Mouse (Mus musculus) forelimb bud, embryonic 11.5 days (tissue): ENCODE measurements around the gene Rbfox1.

Source experiments
- DNase-seq: peaks from one replicate; pipeline ENCODE4 v3.0.0-alpha.2; 2012; ENCODE audit warnings: low read depth, low spot score

The Rbfox1 gene

DNA sequence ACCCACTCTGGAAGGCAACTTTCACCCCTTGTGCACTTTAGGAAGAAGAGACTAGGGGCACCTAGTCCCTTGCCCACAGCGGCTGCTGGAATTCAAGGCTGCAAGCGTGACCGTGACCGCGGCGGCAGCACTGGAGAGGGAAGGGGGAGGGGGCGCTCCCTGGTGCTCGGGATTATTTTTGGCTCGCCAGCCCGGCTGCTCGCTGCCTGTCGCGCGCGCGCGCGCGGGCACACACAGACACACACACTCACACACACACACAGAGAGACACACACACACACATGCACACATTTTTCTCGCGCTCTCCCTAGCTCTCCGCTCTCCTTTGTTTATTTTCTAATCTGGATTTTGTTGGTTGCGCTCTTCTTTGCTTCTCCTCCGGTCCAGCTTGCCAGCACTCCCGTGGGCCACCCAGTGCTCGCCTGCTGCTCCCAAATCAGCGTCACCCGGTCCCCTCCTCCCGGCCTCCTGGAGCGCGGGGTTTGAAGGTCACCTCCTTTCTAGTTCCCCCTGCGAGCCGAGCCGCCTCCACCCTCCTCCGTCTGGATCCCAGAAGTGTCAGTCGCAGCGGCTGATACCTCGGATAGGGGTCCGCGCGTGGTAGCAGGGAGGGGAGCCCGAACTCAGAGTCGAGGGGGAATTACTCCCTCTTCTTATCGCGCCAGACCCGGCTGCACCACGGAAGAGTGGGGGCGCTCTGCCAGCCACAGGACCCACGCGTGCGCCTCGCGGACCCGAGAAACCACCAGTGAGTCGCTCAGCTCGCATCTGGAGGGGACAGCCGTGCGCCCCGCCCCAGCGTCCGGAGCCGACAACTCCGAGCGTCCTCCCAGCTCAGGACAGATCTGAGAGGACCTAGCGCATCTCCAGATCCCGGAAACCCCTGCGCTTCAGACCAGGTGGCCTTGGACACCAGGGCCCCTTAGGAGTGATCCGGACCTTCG is at the start of gene Rbfox1:
Gene Rbfox1 (plus strand): TSS at position 610 of the 944 bp plus-strand sequence.
- DNase-seq: no peak

DNA sequence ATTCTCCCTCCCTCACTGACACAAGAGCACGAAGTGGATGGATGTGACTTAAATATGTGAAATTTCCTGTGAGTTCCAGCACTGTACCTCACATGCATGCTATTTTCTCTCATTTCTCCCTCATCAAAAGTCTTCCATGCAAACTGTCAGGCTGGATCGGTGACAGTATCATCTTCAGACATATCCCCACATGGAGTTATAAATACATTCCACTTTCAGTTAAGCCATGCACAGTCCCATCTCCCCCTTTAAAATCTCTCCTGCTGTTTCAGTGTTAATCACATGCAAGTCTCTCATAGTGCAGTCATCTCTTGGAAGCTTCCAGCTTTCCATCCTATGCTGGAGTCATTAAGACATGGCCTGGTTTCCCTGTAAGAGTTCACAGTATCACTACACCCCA is 48.4 kb upstream of the Rbfox1 start:
- DNase-seq: no peak

DNA sequence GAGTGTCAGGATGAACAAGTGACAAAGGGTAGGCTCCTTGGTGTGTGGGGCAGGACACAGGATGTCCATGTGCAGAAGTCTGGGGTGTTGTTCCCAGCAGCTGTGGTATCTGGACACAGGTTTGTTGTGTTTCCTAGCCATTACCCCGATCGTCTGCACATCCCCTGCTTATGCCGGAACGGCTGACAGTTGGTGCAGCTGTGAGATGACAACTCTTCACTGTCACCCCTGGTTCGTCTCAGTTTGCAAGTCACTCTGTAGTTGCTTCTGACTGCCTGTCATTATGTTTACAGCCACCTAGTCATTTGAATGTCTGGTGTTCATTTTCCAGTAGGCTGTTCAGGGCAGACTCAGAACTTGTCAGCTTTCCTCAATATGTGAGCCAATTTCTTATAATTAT is 44.0 kb upstream of the Rbfox1 start:
- DNase-seq: no peak

DNA sequence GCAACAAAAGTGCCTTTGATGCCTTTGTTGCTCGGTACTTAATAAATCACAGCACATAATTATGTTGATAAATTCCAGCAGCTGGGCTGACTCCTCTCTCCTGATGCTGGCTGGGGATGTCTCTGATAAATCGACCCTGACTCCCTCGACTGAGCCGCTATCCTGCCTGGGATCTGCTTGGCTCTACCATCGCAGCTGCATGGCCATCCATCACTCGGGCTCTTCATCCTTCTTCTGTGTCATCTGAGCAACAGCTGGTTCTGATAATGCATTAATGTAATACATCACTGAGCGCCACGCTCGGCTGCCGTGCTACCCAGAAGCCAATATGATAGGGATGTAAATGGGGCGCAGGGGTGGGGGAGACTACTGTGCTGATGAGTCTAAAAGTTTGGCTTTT is 39.5 kb upstream of the Rbfox1 start:
- peak; percentile 42 for DNase-seq

DNA sequence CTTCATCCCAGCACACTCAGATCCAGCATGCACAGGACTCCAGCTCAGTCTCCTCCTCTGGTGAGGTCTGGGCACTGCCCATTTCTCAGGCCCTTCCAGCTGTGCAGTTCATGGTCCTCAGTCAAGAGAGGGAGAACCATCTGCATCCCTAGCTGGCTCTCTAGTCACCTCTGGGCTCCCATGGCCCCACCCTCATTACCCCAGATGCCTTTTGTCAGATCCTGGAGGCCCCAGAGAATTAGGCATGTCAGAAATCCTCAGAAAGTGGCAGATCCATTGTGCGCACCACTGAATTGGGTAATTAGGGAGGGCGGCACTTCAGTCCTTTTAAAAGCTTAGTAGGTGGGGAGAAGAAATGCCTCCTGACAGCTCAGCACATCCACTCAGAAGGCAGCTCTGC is 32.1 kb upstream of the Rbfox1 start:
- DNase-seq: no peak

DNA sequence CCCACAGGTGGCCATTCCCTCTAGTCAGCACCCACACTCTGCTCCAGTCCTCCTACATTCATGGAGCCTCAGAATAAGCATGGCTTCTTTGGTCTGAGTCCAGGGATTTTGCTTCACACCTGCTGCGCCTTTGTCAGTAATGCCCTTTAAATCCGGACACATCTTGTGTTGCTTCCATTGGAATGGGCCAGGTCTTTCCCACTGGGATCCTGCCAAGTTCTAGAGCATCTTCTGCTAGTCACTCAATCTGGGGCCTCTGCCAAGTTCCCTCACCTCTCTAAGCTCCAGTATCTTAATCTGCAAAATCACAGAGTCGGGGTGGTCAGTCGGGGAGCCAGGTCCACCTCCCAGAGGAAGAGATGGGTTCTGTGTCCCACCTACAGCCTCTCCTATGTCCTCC is 20.8 kb upstream of the Rbfox1 start:
- DNase-seq: no peak

DNA sequence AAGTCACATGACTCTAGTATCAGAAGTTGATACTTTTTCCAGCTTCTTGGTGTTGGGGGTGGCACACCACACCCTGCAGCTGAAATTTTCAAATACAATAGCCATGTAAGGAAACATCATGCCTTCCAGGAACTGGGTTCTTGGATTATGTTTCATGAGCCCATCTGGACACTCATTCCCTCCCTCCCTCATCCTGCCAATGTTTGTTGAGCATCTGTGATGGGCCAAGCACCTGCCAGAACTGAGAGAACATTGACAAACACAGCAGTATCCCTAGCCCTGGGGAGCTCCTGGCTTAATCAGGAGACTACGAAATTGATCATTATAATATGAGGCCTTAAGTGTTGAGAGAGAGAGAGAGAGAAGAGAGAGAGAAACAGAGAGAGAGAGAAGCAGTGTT is 18.2 kb upstream of the Rbfox1 start:
- DNase-seq: no peak

DNA sequence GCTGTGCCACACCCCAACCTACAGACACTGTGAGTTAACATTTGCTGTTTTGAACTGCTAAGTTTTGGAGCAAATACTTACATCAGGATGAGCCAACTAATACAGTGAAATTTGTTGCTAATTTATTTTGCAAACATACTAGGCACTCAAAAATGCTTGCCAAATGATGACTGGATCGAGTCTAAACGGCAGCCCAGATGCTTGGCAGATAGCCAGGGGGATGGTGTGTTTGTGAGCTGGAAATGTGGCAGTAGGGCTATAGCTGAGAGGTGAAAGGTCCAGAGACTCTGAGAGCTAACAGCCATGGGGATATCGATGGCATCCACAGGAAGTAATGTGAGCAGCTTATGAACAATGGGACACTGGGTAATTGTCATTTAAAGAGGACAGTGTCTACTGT is 14.8 kb upstream of the Rbfox1 start:
- DNase-seq: no peak

DNA sequence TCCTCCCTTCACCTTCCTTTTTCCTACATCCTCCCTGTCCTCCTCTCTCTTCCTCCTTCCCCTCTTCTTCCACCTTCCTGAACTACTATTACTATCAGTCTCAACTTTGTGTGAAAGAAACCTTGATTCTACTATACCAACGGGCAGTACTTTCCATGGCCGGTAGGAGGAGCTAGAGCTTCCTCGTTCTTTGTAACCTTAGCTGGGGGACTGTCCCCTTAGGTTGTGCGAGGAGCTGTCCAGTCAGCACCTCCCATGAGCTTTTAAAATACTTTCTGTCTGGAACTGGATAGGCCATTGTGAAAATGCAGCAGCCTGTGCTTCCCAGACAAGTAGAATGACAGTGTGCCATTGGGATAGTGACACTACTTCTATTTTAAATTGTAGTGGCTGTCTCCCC is 3.3 kb upstream of the Rbfox1 start:
- peak; percentile 91 for DNase-seq

DNA sequence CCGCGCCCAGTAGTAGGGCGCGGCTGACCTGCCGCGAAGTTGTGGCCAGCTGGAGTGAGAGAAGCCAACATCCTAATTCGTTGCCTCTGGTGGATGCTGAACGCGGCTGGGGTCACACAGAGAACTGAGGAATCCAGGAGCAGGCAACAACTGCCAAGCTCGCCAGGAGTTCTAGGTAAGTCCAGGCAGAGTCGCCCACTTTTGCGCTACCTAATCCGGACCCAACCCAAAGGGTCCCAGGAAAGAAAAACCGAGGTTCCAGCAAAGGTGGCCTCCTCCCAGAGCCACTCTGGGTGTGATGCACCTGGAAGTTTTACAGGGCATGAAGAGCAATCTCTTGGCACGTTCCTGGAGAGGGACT is 515 bp downstream of the Rbfox1 start:
- DNase-seq: no peak

DNA sequence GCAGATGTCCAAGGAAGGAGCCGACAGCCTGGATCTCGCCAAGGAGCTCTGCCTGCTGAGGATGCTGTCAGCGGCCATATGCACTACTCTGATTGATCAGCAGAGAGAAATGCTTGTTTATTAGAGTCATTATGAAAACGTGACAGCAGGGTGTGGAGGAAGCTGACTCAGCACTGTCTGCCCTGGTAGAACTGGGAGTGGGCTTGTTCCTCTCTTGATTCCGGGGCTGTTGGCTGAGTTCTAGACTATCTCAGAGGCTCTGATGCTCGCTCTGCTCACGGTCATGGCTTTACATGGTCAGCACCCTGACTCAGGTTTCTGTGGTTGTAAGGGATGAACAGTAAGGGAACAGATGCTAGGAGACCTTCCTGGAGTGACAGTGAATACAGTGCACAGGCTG is 10.4 kb downstream of the Rbfox1 start:
- DNase-seq: no peak

DNA sequence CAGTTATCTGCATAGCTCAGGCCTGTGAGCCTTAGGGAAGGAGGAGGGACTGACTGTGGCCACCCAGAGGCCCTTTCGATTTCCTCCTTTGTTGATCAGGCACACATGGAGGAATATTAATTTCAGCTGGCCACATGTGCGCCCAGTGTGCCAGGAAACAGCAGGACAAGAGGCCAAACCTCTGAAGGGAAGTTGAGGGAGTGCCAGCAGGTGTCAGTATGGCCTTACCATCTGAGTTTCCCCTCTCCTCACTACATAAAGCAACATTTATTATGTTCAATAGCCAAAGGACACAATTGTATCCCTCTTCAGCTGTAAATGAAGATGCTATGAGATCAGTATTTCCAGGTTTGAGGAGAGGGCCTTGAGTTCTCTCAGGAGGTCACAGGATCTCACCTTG is 13.2 kb downstream of the Rbfox1 start:
- peak; percentile 35 for DNase-seq

DNA sequence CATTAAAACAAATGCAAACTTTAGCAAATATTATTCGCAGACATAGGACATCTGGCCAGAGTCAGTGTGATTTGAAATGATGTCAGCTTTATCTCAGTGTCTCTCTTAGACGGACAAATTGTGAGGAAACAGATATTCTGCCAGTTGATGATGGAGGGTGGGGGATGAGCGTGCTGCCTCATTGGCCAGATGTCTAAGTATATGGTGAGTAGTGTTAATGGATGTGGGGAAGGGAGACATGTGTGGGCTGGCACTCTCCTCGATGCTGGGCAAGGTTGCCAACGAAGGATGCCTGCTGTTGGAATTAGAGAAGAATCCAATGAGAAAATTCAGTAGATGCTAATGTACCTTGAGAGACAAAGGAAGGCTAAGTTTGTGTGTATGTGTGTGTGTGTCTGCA is 25.6 kb downstream of the Rbfox1 start:
- DNase-seq: no peak

DNA sequence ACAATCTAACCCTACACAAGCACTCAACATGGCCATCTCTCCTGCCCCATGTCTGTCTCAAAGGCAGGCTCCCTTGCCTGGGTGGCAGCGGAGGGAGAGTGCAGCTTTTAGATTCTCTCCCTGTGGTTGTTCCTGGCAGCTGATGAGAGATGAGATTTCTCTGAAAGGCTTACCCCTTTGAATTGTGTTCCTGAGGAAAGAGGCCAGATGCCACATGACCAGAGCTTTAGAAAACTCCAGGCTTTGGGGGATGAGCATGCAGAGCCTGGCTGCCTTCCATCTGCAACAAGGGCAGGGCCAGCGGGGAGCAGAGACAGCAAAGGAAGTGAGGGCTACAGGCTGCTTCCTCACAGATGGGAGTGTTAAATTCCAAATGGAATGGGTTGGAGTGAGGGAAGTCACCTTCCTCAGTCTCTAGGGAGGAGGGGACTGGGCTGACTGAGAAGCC is 26.7 kb downstream of the Rbfox1 start:
- DNase-seq: no peak

DNA sequence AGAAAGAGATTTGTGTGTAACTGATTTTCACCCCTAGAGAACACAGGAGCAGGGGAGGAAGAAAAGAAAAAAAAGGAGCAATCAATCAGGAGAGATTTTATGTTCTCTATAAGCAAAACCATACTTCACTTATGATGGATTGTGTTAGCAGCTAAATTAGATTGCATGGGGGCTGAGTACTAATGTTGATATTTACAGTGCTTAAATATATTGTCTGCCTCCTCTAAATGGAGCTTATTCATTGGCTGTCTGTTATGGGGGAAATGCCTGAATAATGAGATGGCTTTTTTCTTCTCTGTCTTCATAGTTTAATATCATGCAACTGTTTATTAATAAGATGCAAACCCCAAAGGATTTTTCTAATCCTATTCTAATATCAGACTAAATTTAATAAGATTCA is 32.8 kb downstream of the Rbfox1 start:
- DNase-seq: no peak

DNA sequence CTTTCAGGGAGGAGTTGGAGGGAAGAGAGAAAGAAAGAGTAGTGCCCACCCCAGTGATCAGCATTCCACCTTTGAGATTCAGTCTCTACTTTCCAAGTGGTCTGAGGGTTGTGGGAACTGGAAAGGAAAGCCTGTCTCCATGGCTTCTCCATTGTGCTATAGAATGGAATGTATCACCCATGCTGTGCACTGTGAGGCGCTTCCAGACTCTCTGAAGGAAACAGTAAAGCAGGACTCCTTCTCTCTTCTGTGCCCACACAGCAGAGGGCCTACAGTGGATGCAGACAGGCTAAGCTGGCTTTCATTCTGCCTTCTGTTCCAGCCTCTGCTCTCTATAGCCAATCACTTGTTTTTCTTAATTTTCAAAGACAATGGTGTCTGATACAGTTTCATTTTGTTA is 41.8 kb downstream of the Rbfox1 start:
- no peak for DNase-seq

DNA sequence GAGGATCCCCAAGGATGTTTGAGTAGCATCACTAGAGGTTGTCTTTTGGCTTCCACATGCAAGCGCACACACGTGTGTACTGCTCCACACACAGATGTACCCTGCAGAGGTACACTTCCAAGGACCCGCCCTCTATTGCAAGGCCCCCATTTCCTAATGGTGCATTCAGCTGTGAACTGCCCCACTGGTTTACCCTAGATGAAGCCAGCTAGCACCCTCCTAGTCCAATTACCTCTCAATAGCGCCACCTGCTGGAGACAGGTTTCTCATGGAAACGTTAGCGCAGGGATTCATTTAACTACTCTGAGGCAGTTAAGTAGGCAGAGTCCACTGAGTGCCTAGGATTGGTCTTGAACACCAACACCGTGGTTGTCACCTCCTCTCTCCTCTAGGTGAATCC is 46.5 kb downstream of the Rbfox1 start:
- DNase-seq: peak; percentile 77

DNA sequence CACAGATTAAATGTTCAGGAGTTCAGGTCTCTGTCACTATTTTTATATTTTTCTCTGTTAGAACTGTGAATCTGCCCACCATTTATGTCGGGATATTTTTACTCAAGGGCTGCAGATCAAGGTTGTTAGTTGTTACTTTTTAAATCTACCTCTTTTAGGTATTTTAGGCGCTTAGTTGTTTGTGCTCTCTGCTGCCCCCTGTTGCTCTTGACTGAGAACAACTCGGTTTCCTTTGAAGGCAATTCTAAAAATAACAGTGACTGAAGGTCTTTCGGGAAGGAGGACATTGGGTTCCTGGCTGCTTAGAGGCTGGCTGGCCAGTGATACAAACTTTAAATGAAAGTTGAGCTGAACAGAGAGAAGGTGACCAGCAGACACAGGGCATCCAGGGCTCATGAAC is 54.9 kb downstream of the Rbfox1 start:
- no peak for DNase-seq

DNA sequence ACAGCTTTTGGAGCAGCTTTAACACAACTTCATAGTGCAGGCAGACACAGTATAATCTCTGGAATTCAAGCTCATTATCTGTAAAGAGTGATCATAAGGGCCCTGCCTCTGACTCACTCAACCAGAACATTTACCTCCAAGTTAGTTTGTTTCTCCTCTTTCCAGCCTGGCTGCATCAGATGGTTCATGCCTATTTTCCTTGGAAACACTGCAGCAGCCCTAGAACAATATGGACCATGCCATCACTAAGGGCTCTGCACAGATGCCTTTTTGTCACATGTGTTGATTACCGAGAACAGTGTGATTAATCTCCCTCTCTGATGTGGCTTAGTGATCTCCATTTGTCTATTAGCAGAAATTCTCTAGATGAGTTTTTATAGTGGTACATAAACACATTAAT is 60.5 kb downstream of the Rbfox1 start:
- no peak for DNase-seq

DNA sequence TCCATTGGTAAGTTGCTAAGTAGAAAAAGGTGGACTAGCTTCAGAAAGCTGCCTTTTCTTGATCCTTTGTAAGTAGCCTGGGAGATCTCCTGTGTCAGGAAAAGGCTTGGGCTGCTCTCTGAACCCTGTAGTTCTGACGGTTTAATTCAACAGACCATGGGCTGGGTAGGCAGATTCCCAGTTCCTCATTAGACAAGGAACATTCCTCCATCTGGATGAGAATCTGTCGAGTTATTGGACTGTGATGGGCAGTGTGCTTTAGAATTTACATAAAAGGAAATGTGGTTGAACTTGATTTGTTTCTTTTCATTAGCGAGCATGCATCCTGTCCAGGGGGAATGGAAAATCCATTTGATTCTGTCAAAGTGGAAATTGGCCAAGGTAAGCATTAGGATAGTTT is 68.0 kb downstream of the Rbfox1 start:
- no peak for DNase-seq

DNA sequence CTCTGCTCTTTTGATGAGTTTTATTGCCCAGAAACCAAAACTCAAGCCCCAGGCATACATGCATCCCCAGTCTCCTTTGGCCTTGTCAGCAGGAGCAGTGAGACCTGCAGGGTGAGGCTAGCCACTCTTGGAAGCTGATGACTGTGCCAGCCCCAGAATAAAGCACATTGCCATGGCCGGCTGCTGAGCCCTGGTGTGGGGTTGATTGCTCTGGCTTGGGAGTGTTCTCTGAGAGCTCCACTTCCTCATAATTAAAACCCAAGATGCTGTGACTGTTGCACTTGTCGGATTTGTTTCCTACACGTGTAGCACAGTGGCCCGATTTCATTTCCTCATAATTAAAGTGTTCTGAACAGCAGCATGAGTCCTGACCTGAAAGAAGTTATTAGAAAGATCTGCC is 72.3 kb downstream of the Rbfox1 start:
- DNase-seq: no peak

DNA sequence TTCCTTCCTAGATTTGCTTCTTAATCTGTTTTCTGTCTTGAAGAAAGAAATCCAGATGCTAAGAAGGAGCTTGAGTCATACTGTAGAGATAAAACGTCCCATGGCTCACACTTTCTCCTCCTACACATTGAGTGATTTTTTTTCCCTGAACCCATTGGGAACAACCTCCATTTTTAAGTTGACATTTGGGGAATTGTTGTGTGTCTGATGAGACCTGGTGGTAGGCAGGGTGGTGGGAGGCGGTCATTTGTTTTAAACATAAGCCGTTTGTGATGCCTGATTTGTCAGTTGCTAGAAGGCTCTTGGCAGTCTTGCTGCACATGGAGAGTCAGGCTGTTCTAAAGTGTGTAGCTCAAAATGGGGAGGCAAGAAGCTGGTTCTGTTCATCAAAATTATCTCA is 76.6 kb downstream of the Rbfox1 start:
- no peak for DNase-seq

DNA sequence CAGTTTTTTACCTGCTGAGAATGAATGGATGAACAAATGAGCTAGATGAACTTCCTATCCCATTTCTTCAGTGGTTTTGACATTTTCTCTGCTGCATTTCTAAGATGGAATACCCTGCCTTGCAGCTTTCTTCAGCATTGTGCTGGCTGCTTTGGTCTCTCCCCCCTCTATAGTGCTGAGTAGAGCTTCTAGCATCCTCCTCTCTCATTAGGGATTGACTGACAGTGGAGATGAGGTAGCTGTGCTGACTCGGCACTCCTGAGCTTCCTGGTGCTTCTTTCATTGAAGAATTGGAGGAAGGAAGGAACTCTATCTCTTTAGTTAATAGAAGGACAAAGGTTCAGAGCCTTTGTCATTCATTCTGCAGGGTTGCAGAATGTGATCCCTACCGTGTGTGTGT is 89.0 kb downstream of the Rbfox1 start:
- no peak for DNase-seq
